Mouse (Mus musculus) stomach, embryonic 16.5 days (tissue): ENCODE measurements at regions not wholly inside any gene's neighbourhood (a gene's known extent, or its start where the extent isn't known, plus 50 kb on each side); places are given as distances from the start of the nearest gene placed in this dataset.

ENCODE experiments used
- ATAC-seq: fragments of 200-750 bp; cut with Nextera tagmentation; 2 replicates; pipeline ENCODE4 v1.8.0; 2017; ENCODE audit warnings: moderate number of reproducible peaks, moderate TSS enrichment; ENCODE audit not compliant: insufficient read depth, low FRiP score
- H3K27ac ChIP-seq: fragments of 300-500 bp; sonication (generic); 2 replicates; pipeline ENCODE4 v1.5.1; 2014; ENCODE audit warnings: low read length
- H3K27me3 ChIP-seq: fragments of 300-500 bp; sonication (generic); 2 replicates; pipeline ENCODE4 v1.6.1; 2014; ENCODE audit warnings: low read length, control low read depth, mixed read lengths; ENCODE audit not compliant: control insufficient read depth, insufficient read depth
- H3K36me3 ChIP-seq: fragments of 300-500 bp; sonication (generic); 2 replicates; pipeline ENCODE4 v1.6.1; 2014; ENCODE audit warnings: low read length; ENCODE audit not compliant: control insufficient read depth, insufficient read depth
- H3K4me1 ChIP-seq: fragments of 300-500 bp; sonication (generic); 2 replicates; pipeline ENCODE4 v1.6.1; 2014; ENCODE audit warnings: low read length, control low read depth, mixed read lengths; ENCODE audit not compliant: control insufficient read depth, insufficient read depth
- H3K4me2 ChIP-seq: fragments of 300-500 bp; sonication (generic); 2 replicates; pipeline ENCODE4 v1.6.1; 2014; ENCODE audit warnings: low read depth, low read length, mixed read lengths
- H3K4me3 ChIP-seq: fragments of 300-500 bp; sonication (generic); replicated peaks from 2 replicates; pipeline ENCODE4 v1.5.1; 2014; ENCODE audit warnings: mild to moderate bottlenecking, low read length
- H3K9ac ChIP-seq: fragments of 300-500 bp; sonication (generic); 2 replicates; pipeline ENCODE4 v1.6.1; 2014; ENCODE audit warnings: low read length
- H3K9me3 ChIP-seq: fragments of 300-500 bp; sonication (generic); replicated peaks from 2 replicates; pipeline ENCODE4 v1.6.1; 2016; ENCODE audit warnings: low read length, control low read depth; ENCODE audit not compliant: control insufficient read depth
- WGBS: fragments of 180-500 bp; shearing (Covaris S2); extraction: QIAGEN DNeasy Blood & Tissue Kit; methylation state at CpG from one replicate; pipeline ENCODE4 v1.1.7; 2014; 5-methylcytosine and 5-hydroxymethylcytosine counted together

DNA sequence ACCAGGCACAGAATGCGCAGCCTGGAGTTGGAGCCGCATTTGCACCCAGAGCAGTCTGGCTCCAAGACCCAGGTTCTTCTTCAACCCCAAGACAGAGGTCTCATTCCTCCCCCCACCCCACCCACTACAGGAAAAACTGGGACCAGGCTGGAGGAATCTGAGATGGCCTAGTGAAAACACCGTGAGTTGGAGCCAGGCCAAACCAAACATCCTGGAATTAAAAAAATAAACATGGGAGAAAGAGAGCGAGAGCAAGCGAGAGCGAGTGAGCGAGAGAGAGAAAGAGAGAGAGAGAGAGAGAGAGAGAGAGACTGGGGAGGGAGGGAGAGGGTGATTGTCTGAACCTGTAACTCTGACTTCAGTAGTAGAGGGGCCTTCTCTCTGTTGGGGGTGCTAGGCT lies 138.8 kb downstream of the Mn1 start:
- ATAC-seq, result peak; percentile 46; the same call in 1 of the 2 replicates
- H3K4me3 ChIP-seq, result no peak overlapping the region
- no peak overlapping the region for H3K9ac ChIP-seq
- peak overlapping the region; percentile 50 for H3K27ac ChIP-seq
- no peaks in the 10 kb centered on the region for H3K27me3 ChIP-seq
- H3K9me3 ChIP-seq, result no peaks in the 10 kb centered on the region
- H3K4me2 ChIP-seq, result no peak overlapping the region
- H3K36me3 ChIP-seq, result no peaks in the 10 kb centered on the region
- H3K4me1 ChIP-seq, result peaks cover 22% of the 10 kb centered on the region
- 25% methylated on average over 7 of the region's 7 CpGs for WGBS

- no peak overlapping the region for H3K4me2 ChIP-seq
- no peak overlapping the region for H3K9ac ChIP-seq
- no peaks in the 10 kb centered on the region for H3K9me3 ChIP-seq
- no peak overlapping the region for H3K4me3 ChIP-seq
- H3K27ac ChIP-seq, result no peak overlapping the region
- H3K4me1 ChIP-seq, result peaks cover 11% of the 10 kb centered on the region
- ATAC-seq, result no peak
- no peaks in the 10 kb centered on the region for H3K36me3 ChIP-seq
- H3K27me3 ChIP-seq, result no peaks in the 10 kb centered on the region
- WGBS, result 52% methylated on average over 9 of the region's 9 CpGs
These were observed 143.3 kb downstream of the Mn1 start for GRCm38 (mm10) chr5:111560432-111560831.

GRCm38 (mm10) chr5:111561301-111561700 lies 144.1 kb downstream of the Mn1 start:
- Histone ChIP-seq H3K4me3 (no peak overlapping the region), H3K4me2 (no peak overlapping the region), H3K27ac (no peak overlapping the region), H3K9me3 (no peaks in the 10 kb centered on the region), H3K4me1 (peaks cover 2% of the 10 kb centered on the region; the same call in 1 of the 2 replicates), H3K27me3 (no peaks in the 10 kb centered on the region), H3K9ac (no peak overlapping the region), H3K36me3 (no peaks in the 10 kb centered on the region)
- no peak for ATAC-seq
- 62% methylated on average over 10 of the region's 10 CpGs for whole genome bisulfite sequencing

DNA sequence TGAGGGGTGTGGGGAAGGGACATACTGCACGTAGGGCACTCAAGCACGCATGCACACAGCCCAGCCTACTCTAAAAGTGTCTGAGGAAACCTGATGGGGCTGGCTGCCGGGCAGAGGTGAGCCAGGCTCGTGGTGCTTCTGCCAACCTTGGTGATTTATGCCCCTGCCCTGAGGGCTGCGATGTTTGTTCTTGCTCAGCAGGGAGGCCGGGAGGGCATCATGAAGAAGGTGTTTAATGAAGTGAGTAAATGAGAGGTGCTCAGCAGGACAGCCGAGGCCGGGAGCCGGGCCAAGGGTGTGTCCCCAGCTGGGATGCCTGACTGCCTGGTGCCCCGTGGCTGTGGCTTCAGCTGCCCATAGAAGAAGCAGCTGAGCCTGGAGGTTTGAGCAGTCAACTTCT lies 153.7 kb downstream of the Mn1 start:
- no peak overlapping the region for H3K4me2 ChIP-seq
- no peak overlapping the region for H3K4me3 ChIP-seq
- 0 out of 2 replicates have a peak overlapping the region, but pooled peaks have one; percentile 5 for H3K9ac ChIP-seq
- no peaks in the 10 kb centered on the region for H3K36me3 ChIP-seq
- peak; percentile 39; the same call in 1 of the 2 replicates for ATAC-seq
- no peak overlapping the region for H3K27ac ChIP-seq
- H3K27me3 ChIP-seq, result no peaks in the 10 kb centered on the region
- WGBS, result 15% methylated on average over 10 of the region's 10 CpGs
- no peaks in the 10 kb centered on the region for H3K9me3 ChIP-seq
- peaks cover 29% of the 10 kb centered on the region for H3K4me1 ChIP-seq

DNA sequence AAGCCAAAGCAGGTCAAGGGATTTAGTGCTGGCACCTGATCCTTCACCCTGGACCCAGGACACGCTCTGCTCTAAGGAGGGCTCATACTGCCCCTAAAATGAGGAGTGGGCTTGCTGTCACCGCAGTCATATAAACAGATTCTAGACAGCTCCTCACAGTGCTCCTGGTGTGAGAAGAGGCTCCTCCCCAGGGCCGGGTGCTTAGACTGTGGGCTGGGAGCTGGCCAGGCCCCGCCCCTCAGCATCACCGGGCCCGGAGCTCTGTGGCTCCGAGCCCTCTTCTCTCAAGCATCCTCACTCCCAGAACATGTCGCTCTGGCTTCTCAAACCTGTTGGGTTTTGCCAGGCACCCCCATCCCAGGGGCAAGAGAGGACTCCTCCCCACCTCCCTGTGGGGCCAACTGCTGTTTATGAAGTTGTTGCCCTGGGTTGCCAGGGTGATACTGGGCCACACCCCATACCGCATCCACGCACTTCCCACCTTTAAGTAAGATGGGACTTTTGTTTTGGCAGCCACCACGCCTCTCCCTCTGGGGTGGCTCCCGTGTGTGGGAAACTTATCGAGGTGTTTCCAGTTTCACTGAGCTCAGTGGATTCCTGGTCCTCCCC lies 156.2 kb downstream of the Mn1 start:
- Histone ChIP-seq H3K4me2 (no peak overlapping the region), H3K9ac (no peak overlapping the region), H3K4me1 (peaks cover 47% of the 10 kb centered on the region), H3K9me3 (no peaks in the 10 kb centered on the region), H3K4me3 (no peak overlapping the region), H3K27ac (no peak overlapping the region), H3K36me3 (no peaks in the 10 kb centered on the region), H3K27me3 (no peaks in the 10 kb centered on the region)
- ATAC-seq, result peak; percentile 44; the same call in 1 of the 2 replicates
- whole genome bisulfite sequencing, result 16% methylated on average over 13 of the region's 13 CpGs

DNA sequence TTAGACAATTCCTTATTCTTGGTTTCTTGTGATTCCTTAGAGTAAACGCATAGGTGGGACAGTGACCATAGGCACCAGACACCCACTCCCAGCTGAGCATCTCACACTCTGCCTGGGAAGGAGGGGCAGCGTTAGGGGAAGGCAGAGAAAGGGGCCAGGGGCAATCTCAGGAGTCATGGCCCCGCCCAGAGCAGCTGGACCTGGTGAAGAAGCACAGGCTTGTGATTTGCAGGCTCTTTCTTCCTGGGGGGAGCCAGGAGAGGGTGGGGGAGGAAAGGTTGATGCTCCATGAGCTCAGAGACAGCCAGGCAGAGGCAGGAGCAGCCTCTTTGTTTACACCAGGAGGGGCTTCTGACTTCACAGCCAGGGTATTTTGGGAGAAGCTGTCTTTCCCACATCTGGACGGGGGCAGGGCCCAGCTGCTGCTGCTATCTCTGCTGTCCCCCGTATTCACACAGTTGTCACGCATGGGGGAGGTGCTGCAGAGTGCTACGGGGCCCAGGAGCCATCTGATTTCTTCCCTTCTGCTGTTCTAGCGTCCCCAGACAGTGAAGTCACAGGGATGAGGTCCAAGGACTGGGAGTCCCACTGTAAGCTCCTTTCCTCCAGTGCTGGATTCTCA lies 157.2 kb downstream of the Mn1 start:
- peak overlapping the region; percentile 70 for H3K27ac ChIP-seq

GRCm38 (mm10) chr5:111575376-111575775 lies 158.2 kb downstream of the Mn1 start:
- H3K9ac ChIP-seq, result no peak overlapping the region
- no peak for ATAC-seq
- H3K27me3 ChIP-seq, result no peaks in the 10 kb centered on the region
- H3K4me2 ChIP-seq, result no peak overlapping the region
- no peaks in the 10 kb centered on the region for H3K36me3 ChIP-seq
- H3K27ac ChIP-seq, result peak overlapping the region; percentile 70; the same call in 1 of the 2 replicates
- peaks cover 60% of the 10 kb centered on the region for H3K4me1 ChIP-seq
- 75% methylated on average over 5 of the region's 5 CpGs for WGBS
- no peaks in the 10 kb centered on the region for H3K9me3 ChIP-seq
- no peak overlapping the region for H3K4me3 ChIP-seq

More for the DNA sequence above, 157.2 kb downstream of the Mn1 start:
- peaks cover 56% of the 10 kb centered on the region for H3K4me1 ChIP-seq
- no peak for ATAC-seq
- no peak overlapping the region for H3K4me3 ChIP-seq
- H3K9ac ChIP-seq, result no peak overlapping the region
- H3K9me3 ChIP-seq, result no peaks in the 10 kb centered on the region
- no peaks in the 10 kb centered on the region for H3K27me3 ChIP-seq
- H3K36me3 ChIP-seq, result no peaks in the 10 kb centered on the region
- 26% methylated on average over 8 of the region's 8 CpGs for WGBS
- no peak overlapping the region for H3K4me2 ChIP-seq

GRCm38 (mm10) chr5:111577441-111577840 lies 156.3 kb upstream of the Gm26897 start:
- peaks cover 66% of the 10 kb centered on the region for H3K4me1 ChIP-seq
- WGBS, result 24% methylated on average over 5 of the region's 5 CpGs
- peak overlapping the region; percentile 34; the same call in 1 of the 2 replicates for H3K9ac ChIP-seq
- H3K27me3 ChIP-seq, result no peaks in the 10 kb centered on the region
- no peak overlapping the region for H3K4me2 ChIP-seq
- no peaks in the 10 kb centered on the region for H3K36me3 ChIP-seq
- H3K27ac ChIP-seq, result peak overlapping the region; percentile 87
- no peak overlapping the region for H3K4me3 ChIP-seq
- H3K9me3 ChIP-seq, result no peaks in the 10 kb centered on the region
- ATAC-seq, result peak; percentile 54; the same call in 1 of the 2 replicates

DNA sequence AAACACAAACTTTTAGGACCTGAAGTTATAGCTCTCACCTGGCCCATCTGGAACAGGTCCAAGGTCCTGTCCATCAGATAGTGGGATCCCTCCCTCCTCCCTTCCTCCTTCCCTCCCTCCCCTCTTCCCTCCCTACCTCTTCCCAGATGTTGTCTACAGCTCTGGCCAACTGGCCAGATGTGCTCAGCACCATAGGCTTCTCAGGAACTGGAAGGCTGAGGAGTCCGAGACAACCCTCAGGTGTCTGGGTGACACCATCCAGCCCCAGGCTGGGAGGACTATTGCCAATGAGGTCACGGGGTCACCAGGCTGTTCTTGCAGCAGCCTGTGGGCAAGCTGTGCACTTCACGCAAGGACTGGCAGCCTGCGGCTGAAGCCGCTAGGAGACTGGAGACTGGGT lies 155.6 kb upstream of the Gm26897 start:
- Histone ChIP-seq H3K9me3 (no peaks in the 10 kb centered on the region), H3K4me1 (peaks cover 65% of the 10 kb centered on the region), H3K9ac (no peak overlapping the region), H3K4me3 (no peak overlapping the region), H3K27ac (peak overlapping the region; percentile 87), H3K27me3 (0 out of 2 replicates have a peak, but pooled peaks cover 3% of the 10 kb centered on the region), H3K36me3 (no peaks in the 10 kb centered on the region), H3K4me2 (no peak overlapping the region)
- peak; percentile 38; the same call in 1 of the 2 replicates for ATAC-seq
- WGBS, result 49% methylated on average over 5 of the region's 5 CpGs
